Mouse (Mus musculus) CD4-positive, CD25-positive, alpha-beta regulatory T cell, adult 4 months (primary cell): Measurements from ENCODE around the gene Gid8. TPM values are rescaled to one million over a fixed set of nuclear protein-coding genes. Genes with fewer than 3 reads are reported as not detected.
A peak's percentile ranks its signal among the peaks of the same experiment; 100 is the strongest.
"Not testable (repeated sequence)": the region's sequence is repeated elsewhere in the genome, so short reads cannot be mapped to it uniquely, and the experiment has no call there.

Source experiments
- ATAC-seq: one replicate; pipeline ENCODE4 v1.8.0; 2017
- polyA plus RNA-seq, 2 experiments: library from polyadenylated mRNA; unstranded; fragments of 100-300 nt; shearing (Covaris generic); gene quantifications; one replicate each; pipeline ENCODE4 v1.2.1; 2017

The Gid8 gene
- polyA plus RNA-seq, 2 experiments from 2014 or later = 11.4 to 22.0 TPM

DNA sequence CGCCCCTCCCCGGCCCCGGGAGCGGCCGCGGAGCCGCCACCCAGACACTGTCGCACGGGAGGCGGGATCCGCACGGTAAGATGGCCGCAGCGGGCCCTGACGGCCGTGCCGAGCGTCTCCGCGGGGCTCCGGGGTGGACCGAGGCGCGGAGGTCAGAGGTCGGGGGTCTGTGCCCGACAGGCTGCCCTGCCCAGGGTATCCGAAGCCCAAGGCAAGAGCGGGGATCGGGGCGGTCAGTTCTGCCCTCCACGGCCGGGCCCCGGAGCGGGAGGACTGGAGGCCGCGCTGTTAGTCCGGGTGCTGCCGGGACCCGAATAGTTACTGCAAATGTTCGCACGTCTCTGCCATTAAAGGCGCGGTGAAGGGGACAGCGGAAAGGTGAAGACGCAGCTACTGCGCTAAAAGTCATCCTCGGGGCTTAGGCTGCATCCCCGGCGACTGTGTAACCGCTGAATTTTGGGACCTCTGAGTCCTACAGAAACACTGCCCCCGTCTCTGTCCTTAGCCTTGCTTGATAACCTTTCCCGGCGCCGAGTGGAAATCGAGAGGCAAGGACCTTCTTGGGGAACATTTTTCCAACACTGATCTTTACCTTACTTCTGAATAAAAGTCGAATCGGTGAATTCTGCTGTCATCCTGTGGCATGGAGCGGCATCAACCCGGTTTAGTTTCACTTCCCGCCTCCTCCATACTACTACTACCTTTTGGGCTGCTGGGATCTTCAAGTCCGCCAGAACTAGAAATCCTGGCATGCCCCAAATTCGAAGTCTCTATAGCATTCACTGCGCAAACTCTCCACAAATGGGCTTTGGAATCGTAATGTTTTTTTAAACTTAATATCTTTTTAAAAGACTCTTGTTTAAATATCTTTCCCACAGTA is 599 bp downstream of the Gid8 start:
- ATAC-seq = peak; percentile 2

DNA sequence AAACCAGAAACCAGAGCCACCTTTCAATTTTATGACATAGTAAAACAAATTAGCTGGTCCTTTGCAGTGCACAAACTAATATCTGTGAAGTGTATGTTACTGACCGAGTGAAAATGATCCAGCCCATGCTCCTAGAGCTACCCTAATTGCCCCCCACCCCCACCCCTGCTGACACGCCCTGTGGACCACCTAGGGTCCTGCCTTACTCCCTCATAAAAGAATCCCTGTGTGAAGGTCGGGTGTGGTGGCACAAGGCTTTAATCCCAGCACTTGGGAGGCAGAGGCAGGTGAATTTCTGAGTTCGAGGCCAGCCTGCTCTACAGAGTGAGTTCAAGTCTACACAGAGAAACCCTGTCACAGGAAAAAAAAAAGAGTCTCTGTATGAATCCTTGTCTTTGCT is 1.6 kb downstream of the Gid8 start:
- ATAC-seq = no peak

DNA sequence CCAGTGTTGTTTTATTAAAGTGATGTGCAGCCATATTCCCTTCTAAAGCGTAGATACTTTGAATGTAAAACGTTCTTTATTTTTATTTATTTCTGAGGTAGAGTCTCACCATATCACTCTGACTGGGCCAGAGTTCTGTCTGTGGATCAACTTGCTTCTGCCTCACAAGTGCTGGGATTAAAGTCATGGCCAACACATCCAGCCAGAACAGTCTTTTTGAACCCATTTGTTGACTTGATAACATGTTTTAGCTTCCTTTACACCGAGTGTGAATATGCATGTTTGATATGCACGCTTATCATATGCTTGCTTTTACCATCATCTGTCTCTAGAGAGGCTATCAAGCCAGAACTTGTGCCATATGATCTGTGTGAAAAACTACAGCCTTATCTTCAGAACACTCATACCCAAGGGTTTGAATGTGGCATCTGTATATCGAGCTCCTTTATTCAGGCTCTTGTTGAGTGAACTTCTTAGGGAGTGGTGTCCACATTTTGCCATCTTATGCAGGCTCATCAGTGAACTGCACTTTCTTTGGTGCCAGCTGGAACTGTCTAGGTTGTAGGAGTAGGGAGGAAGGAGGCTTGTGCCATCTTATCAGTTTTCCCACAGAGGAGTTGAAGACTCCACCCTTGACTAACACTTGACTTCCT is 2.2 kb downstream of the Gid8 start:
- ATAC-seq = no peak

DNA sequence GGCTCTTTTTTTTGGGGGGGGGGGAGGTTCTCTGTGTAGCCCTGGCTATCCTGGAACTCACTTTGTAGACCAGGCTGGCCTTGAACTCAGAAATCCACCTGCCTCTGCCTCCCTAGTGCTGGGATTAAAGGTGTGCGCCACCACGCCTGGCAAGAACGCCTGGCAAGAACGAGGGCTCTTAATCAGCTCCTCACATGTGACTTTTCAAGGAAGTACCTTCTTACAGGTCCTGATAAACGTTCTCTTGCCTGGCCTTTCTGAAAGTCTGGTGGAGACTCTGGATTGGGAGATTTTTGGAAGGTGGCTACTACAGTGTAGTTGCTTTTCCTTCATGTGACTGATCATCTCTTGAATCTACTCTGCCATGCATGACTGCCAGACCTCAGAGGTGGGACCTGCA is 12.8 kb downstream of the Gid8 start:
- ATAC-seq = not testable (repeated sequence)

DNA sequence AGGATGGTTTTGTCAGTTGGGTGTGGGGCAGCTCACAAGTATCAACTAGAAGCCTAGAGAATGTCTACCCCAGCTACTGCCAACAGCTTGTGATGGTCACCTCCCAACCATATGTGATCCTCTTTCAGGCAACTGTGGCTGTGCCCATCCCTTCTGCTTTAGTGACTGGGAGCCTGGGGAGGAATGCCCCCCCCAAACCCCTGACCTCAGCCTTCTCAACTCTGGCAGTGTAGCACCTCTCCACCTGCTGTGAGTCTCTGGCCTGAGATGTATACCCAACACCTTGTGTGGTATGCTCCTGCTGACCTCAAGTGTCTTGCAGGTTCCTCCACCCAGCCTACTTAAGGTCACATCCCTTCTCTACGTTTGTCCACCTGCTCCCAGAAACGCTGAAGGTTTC is 13.9 kb downstream of the Gid8 start:
- no peak for ATAC-seq

DNA sequence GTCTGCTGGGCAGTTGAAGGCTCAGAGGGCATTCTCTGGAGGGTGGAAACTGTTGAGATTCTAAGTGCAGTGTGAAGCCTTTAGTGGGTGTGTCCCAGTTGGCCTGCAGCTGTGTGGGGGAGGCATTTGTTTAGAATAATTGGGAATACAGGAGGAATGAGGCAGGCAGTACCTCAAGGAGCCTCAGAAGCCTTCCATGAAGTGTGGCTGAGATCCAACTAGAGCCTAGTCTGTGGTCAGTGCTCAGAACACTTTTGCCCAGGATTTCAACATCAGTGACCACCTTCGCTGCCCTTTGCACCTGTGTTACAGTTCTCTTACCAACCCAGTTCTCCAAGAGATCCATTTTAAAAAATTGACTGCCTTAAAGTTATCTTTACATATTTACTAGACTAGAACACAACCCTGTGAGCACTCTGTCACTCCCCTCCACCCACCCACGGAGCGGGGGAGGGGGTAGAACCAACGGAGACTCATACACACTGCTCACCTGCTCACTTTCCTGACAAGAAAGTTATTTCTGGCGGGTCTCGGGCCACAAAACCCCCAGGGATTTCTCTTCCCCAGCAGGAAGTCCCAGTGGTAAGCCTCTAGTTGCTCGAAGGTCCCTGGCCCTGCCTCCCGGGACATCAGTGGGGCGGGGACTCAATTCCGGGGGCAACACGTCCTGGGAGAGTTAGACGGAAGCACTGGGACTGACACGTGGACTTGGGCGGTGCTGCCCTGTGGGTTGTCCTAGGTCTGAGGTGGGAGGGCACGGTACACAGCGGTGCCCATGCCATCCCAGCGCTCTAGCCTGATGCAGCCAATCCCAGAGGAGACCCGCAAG is 14.9 kb downstream of the Gid8 start, which contains the start of gene Slc17a9:
Slc17a9 (plus strand) TSS at position 679 of the 829 bp plus-strand sequence.
- ATAC-seq = peak; percentile 63

DNA sequence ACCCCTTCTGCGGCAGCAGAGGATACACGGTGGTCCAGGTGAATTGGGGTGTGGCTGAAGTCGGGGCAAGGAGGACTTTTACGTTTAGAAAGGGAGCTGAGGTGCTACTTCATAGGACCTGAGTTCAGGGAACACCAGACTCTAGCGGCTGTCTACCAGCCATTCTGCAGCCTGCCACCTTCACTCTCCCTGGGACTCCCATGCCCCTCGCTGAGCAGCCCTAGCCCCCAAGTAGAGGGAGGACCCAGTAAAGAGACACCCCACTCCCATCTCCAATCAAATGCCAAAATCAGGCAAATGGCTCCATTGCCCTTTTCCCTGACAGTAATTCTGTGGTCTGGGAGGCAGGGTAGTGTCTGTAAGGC is 15.5 kb downstream of the Gid8 start:
- ATAC-seq = no peak

DNA sequence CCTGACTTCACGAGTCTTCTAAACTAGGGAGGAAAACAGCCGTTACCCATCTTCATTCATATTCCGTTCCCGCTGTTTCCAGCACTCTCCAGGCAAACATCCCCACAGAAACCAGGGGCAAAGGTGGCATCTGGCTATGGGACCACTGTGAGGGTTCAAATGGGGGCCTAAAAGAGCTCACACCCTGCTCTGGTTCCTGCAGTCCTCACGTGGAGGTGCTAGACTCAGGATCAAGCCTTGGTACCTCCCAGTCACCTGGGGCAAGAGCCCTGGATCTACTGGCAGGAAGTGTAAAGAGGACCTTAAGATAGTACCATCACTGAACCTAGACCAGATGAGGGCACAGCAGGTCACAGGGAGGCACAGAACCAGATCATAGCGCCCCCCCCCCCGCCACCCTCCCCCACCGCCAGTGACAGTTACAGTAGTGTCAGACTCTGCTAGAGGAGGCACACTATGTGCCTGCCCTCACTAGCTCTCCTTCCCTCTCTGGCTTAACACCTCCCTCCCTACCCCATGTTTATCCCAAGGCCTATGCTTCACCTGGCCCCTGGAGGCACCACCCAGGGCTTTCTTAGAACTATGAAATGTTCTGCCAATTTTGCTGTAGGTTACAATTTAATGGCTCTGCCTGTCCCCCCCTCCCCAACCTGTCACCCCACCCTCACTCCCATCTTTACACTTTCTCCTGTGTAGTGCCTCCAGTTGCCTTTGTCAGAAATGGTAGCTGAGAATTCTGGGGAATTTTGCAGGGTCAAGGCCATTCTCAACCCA is 16.1 kb downstream of the Gid8 start:
- ATAC-seq = peak; percentile 18

DNA sequence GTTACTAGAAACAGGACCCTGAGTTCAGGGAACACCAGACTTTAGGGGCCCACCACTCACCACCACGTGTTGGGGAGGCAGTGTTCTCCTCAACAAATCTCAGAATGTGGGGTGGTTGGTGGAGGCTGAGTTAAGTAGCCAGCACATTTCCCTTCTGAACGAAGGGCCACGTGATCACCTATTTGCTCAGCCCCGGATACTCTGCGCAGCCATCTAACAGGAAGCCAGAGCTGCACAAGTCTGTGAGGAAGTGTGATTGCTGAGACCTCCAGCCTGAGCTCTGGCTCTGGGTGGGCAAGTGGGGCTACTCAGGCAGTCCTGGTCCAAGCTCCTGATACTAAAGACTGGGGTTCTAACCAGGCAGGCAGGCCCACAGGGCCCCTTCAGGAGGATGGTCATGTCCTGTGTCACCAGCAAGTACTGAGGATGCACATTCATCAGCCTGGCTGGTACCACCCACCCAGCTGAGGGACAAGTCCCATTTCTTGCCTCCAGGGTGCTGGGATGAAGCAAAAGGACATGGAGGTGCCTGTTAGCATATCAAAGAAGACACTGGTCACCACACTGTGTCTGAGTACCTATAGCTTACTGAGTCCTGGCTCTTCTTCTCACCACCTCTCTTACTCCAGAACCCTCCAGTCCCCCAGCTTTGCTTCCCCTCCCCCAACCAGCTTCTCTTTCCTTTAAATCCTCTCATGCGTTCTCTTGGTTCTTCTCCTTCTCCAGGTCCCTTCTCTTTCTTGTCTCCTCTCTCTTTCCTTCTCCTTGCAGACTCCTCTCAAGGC is 16.9 kb downstream of the Gid8 start:
- ATAC-seq = peak; percentile 84

DNA sequence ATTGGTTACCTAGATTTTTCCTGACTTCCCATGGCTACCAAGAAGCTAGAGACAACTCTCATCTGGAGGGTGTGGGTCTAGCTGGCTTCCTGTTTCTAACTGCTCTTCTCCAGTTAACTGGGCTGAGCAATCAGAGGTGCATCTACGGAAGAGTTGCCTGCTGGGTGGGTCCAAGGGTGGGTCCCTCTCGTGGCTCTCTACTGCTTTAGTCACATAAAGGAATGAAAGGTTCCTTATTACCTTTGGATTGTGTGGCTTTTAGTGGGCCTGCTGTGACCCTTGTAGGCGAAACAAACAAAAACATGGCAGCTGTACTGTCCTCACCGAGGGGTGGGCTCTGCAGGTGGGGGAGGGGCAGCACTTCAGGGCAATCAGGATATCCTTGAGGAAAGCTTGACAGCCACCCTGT is 17.7 kb downstream of the Gid8 start:
- no peak for ATAC-seq

DNA sequence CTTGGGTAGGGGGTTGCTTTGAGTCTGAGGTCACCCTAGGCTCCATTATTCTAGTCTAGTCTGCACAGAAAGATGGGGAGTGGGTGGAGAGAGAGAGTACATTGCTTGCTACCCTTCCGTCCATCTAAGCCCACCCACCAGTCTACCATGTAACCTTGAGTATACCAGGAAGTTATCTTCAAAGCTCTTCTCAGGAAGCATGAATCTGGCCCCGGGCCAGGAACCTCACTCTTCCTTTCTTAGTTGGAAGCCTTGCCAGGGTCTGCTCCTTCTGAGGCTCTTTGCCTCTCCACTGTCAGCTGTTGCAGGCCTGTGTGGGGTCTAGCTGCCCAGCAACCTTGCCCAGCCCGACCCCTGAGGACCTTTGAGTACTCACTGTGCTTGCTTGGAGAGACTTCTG is 21.1 kb downstream of the Gid8 start:
- ATAC-seq = peak; percentile 53

DNA sequence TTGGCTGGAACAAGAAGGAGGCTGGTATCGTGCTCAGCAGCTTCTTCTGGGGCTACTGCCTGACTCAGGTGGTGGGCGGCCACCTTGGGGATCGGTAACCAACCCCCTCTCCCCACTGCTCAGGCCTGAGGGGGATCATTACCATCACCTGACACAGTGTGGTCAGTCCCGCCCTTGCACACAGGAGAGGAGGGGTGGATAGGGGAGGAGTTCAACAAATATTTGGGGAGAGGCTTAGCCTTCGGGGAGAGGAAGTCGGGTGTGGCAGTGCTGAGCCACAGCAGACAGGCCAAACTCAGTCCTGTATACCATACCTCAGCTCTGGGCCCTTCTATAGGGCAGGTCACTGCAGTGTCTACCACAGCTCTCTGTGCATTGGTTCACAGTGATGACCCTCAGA is 22.1 kb downstream of the Gid8 start:
- ATAC-seq = peak; percentile 60

DNA sequence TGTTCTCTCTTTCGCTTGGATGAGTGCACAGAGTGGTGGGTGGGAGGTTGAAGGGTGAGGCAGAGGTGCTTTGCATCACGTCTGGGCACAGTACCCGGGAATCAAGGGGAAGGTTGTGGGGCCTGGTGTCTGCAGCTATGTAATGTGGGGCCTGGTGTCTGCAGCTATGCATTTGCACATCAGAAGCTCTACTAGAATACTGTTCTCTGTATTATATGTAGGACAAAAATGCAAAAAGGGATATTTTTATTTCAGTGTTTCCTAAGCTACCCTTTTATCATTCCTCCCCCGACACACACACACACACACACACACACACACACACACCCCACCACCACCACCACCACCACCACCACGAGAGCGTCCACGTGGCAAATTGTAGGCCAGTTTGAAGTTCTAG is 25.3 kb downstream of the Gid8 start:
- ATAC-seq = no peak

DNA sequence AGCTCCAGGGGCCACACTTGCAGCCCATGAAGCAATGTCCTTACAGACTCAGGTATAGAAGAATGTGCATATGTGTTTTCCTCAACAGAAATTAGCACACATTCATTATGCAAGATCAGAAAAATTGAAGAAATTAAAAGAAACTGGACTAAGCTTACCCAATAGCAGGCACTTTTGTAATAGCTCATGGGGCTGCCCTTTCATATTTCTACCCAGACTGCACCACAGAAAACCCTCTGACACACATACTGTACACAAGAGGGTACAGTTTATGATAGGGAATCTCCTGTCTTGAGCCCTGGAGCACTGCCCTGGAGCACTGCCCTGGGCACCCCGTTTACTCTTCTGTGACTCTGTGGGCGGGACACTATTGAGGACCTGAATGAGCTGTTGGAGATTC is 28.1 kb downstream of the Gid8 start:
- ATAC-seq = no peak

DNA sequence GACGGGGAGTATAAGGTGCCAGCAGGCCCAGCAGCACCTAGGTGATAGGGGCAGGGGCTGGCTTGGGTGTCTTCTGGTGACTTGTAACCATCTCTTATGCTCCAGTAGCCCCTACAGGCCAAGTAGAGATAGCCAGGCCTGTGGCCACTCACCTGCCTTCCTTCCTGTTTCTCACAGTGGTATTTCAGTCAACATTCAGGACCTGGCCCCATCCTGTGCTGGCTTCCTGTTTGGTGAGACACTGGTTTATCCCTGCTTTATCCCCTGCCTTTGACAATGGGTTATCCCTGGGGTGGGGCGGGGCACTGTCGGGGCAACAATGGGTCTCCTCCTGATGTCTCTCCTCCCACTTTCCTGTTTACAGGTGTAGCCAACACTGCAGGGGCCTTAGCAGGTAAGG is 30.4 kb downstream of the Gid8 start:
- ATAC-seq = no peak

DNA sequence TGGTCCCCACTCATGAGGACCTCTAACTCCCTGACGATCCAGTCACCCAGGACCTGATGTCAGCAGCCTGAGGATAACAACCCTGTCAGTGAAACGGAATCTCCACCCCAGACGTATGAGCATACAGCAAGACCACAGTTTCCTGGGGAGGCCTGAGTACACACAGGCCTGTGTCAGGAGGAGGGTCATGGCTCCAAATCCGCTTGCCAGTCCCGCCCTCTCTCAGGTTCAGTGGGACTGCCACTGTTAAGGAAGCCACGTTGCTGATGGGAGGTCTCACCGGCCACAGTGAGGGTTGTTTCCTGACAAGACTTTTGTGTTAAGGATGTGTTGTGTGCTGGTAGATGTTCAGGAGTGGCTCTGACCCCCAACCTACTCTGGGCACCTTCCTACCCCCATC is 31.5 kb downstream of the Gid8 start:
- no peak for ATAC-seq

DNA sequence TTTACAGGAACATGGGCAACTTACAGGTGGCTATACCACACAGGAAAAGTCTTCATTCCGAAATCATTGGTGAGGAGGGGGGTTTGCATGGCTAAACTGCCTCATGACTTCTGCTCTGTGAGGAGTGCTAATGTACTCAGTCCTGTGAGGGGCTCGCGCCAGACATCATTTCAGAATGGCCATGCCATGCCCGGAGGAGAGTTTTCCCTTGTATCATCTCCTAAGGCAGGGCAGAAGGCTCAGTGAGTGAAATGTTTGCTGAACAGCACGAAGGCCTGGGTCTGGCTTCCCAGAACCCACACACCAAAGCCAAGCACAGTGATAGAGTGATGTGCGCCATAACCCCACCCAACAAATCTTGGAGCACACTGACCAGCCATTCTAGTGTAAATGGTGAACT is 32.9 kb downstream of the Gid8 start:
- ATAC-seq = no peak

DNA sequence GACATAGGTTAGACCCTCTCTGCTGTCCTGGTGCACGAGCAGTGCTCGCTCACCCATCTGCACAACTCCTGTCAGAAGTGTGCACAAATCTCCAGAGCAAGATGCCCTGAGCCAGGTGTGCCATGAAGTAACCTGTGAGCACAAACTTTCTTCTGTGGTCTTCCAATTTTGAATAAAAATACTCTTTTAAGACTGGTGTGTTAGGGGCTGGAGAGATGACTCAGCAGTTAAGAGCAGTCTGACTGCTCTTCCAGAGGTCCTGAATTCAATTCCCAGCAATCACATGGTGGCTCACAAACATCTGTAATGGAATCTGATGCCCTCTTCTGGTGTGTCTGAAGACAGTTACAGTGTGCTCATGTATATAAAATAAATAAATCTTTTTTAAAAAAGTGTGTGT is 33.4 kb downstream of the Gid8 start:
- no peak for ATAC-seq

DNA sequence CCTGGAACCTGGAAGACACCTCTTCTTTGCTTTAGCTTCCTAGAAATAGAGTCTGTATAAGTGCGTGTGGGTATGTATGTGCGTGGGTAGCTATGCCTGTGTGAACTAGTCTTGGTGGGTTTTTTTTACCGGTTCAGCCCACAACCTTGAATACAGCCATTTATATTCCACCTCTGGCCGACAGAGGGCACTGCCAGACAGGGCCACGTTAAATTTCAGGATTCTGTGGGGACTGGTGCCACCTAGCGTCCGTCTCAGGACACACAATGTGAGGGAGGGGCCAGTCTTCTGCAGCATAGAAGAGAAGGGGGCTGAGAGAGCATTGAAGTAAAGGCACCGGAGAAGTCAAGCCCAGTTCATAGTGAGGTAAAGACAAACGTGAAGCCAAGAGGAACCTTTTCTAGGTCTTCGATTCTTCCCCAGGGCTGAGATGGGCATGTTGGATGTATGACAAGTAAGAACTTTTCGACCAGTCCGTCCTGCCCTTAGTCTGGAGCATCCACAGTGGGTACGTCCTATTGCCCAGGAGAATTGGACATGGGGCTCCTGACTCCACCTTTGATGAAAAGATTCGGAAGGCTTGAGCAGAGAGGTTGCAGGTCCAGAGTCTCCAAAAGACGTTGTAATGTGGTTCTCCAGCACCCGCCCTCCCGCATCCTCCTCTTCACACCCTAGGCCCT is 35.5 kb downstream of the Gid8 start:
- ATAC-seq = peak; percentile 96

DNA sequence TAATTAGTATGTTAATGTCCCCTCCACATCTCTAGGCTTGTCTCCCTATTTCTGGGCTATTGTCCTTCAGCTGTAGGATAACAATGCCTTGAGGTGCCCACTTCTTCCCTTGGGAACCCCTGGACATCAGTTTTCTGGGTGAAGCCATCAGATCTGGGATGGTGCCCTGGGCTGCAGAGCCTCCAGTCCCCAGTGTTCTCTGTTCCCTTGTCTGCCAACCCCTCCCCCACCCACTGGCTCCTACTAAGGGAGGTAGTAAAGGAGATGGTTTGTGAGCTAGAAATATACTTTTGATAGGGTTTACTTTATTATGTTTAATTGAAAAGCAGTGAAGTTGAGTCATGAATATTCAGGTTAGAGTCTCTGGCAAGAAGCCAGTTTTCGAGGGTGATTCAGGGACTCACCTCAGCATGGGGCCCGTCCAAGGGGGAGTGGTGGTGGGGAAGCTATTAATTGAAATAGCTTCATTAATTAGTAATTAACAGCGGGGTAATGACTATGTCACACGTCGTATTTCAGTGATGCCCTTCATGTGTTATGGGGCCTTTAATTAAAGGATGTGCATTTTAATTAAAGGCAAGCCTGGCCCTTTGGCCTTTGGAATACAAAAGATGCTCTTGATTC is 36.8 kb downstream of the Gid8 start:
- no peak for ATAC-seq

DNA sequence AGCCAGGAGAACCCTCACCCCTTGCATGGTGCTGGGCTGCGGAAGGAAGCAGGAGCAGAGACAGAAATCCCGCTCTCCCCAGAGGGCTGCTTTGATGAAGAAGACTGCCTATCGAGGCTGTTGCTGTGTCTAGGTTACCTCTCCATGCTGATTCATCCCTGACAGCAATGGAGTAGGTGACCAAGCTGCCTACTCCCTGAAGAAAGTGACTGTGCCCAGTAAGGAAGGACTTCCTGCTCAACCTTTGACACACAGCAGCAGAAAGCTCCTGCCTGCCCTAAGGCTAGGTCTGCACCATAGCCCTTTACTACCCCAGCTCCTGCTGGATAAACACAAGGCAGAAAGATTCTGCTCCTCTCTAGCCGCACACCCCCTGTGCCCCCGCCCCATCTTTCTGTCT is 39.0 kb downstream of the Gid8 start:
- no peak for ATAC-seq
